In the genomic region with DNA sequence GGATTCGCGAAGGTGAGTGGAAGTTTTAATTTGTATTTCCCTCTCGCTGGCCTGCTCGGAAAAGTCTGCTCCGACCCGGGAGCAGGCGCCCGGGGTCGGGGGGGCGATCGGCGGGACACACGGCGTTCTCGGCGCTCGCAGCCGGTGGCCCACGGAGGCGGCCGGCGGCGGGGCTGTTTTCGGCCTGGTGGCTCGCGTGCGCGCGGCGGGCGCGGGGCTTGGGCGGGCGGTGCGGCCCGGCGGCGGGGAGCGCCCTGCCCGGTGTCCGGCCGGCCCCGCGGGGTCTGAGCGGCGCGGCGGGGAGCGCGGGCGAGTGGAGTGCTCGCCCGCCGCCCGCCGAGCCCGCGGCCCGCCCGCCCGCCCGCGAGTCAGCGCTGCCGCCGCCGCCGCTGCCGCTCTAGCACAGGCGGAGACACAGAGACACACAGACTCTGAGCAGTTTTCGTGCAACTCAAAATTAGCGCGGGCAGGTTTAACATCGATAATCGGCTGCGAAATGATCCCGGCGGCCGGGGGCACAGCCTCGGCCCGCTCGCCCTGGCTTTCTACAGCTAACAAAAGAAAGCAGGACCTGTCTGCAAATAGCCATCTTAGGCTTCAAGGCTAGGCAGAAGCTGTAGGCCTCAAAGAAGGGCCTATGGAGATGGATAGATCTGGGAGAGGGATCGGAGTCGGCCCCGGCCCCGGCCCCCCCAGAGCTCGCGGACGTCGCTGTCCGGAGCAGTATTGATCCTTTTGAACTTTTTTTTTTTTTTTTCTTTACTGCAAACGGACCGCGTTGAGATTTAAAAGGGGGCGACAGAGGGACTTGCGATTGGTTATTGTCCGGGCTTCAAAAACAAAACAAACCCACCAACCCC, we compare ENCODE assay signal across 8 mouse cellular contexts. TPM values are rescaled to one million over a fixed set of nuclear protein-coding genes. Genes with fewer than 3 reads are reported as not detected.
DNase-seq lines count a peak whose midpoint lies in the region; ATAC-seq and TF ChIP-seq lines count a peak whose summit lies in the region.

No protein-coding gene starts in this region.

- H3K4me3 ChIP-seq in embryonic fibroblast, embryonic 13.5 days (ENCODE audit: insufficient read depth, low read length) = peak overlapping the region; percentile 95
- peak overlapping the region; percentile 79 to 95 for H3K4me3 ChIP-seq in heart, embryonic 14.5 days (ENCODE audit: control insufficient read depth in 1 of 2, insufficient read depth in 1 of 2, low read depth in 1 of 2, low read length in 2 of 2)
- H3K4me3 ChIP-seq in liver, embryonic 15.5 days (replicated peaks) = peak overlapping the region; percentile 93

- ATAC-seq in heart, embryonic 14.5 days (ENCODE audit: insufficient number of reproducible peaks, insufficient read depth, low FRiP score, low read depth) = no peak
- ATAC-seq in liver, embryonic 15.5 days (ENCODE audit: insufficient read depth) = peak; percentile 10

- H3K4me2 ChIP-seq in heart, embryonic 14.5 days (ENCODE audit: low read length) = peak overlapping the region; percentile 86
- peak overlapping the region; percentile 95 for H3K4me2 ChIP-seq in liver, embryonic 15.5 days

- peaks cover 4% of the 10 kb centered on the region; the same call in 1 of the 2 replicates for H3K4me1 ChIP-seq in embryonic fibroblast, embryonic 13.5 days (ENCODE audit: control insufficient read depth, insufficient read depth, low read length)
- H3K4me1 ChIP-seq in heart, embryonic 14.5 days (ENCODE audit: control insufficient read depth in 2 of 2, insufficient read depth in 2 of 2, low read length in 2 of 2) = peaks cover 2 to 25% of the 10 kb centered on the region in 2 experiments; a peak in 3 of 4 replicates
- H3K4me1 ChIP-seq in liver, embryonic 15.5 days (replicated peaks) = peaks cover 39% of the 10 kb centered on the region

- TF ChIP-seq CTCF in embryonic fibroblast, embryonic 13.5 days (IDR thresholded peaks at IDR 0.05; ENCODE audit: borderline replicate concordance, insufficient read depth, low read length) = no peak

- no peaks in the 10 kb centered on the region for H3K27me3 ChIP-seq in heart, embryonic 14.5 days (ENCODE audit: control insufficient read depth, insufficient read depth, low read length)
- H3K27me3 ChIP-seq in liver, embryonic 15.5 days = no peaks in the 10 kb centered on the region

- WGBS in heart, embryonic 14.5 days = under 1% methylated on average over 70 of the region's 97 CpGs
- WGBS in liver, embryonic 15.5 days (ENCODE audit: insufficient replicate concordance) = under 1% methylated on average over 96 of the region's 97 CpGs

- no peak for TF ChIP-seq POLR2A in embryonic fibroblast, embryonic 13.5 days (IDR thresholded peaks at IDR 0.05; ENCODE audit: low read depth, low read length)

- peak; percentile 64 for DNase-seq in B cell, adult 2 months
- peak; percentile 54 for DNase-seq in adrenal gland, postnatal 25 days
- DNase-seq in kidney, postnatal 14 days = peak; percentile 63
- peak; percentile 16 for DNase-seq in ovary, adult 18-20 months (ENCODE audit: low spot score)
- DNase-seq in thymus, postnatal 14 days = peak; percentile 70

- H3K36me3 ChIP-seq in heart, embryonic 14.5 days (ENCODE audit: control insufficient read depth, insufficient read depth, low read length) = peaks cover 14% of the 10 kb centered on the region; the same call in 1 of the 2 replicates
- peaks cover 11% of the 10 kb centered on the region for H3K36me3 ChIP-seq in liver, embryonic 15.5 days (replicated peaks)

- H3K27ac ChIP-seq in embryonic fibroblast, embryonic 13.5 days (ENCODE audit: insufficient read depth, low read length) = peak overlapping the region; percentile 96
- H3K27ac ChIP-seq in heart, embryonic 14.5 days (replicated peaks in 1 of 2; ENCODE audit: control insufficient read depth in 1 of 2, insufficient read depth in 1 of 2, low read depth in 2 of 2, low read length in 2 of 2) = peak overlapping the region; percentile 100
- H3K27ac ChIP-seq in liver, embryonic 15.5 days (replicated peaks) = peak overlapping the region; percentile 98

- H3K9me3 ChIP-seq in heart, embryonic 14.5 days (ENCODE audit: control insufficient read depth, low read length) = no peaks in the 10 kb centered on the region
- H3K9me3 ChIP-seq in liver, embryonic 15.5 days (replicated peaks) = no peaks in the 10 kb centered on the region

- H3K9ac ChIP-seq in heart, embryonic 14.5 days (ENCODE audit: low read length) = peak overlapping the region; percentile 100
- H3K9ac ChIP-seq in liver, embryonic 15.5 days = peak overlapping the region; percentile 94

RNA-seq across cellular contexts. Expression of gene Arid2, which starts 0.9 kb away (rescaled TPM):
- total RNA-seq in adrenal gland, postnatal 25 days (2021) = 37.9 and 51.1 TPM in 2 replicates
- polyA plus RNA-seq in embryonic fibroblast, embryonic 13.5 days (2011; ENCODE audit: insufficient read length, low read depth, missing spikeins) = 22.9 and 29.6 TPM in 2 replicates
- 19.4 and 20.3 TPM in 2 replicates for polyA plus RNA-seq in heart, embryonic 14.5 days (2014; fragmentation: Nextera tagmentation; extraction: Ambion mirVana)
- 7.5 and 8.0 TPM in 2 replicates for polyA plus RNA-seq in liver, embryonic 15.5 days (2015; fragmentation: Nextera tagmentation; extraction: Ambion mirVana)

Comparison
In these comparisons a context has a peak if more than half of its experiments do, and no peak if none do; other contexts are left out.
1. DNase-seq: peak in every context shown above with its lines; median percentile 70 in thymus, postnatal 14 days; 64 in B cell, adult 2 months; 63 in kidney, postnatal 14 days; 54 in adrenal gland, postnatal 25 days; 16 in ovary, adult 18-20 months.